ENCODE assay signal across 8 mouse cellular contexts in the genomic region with DNA sequence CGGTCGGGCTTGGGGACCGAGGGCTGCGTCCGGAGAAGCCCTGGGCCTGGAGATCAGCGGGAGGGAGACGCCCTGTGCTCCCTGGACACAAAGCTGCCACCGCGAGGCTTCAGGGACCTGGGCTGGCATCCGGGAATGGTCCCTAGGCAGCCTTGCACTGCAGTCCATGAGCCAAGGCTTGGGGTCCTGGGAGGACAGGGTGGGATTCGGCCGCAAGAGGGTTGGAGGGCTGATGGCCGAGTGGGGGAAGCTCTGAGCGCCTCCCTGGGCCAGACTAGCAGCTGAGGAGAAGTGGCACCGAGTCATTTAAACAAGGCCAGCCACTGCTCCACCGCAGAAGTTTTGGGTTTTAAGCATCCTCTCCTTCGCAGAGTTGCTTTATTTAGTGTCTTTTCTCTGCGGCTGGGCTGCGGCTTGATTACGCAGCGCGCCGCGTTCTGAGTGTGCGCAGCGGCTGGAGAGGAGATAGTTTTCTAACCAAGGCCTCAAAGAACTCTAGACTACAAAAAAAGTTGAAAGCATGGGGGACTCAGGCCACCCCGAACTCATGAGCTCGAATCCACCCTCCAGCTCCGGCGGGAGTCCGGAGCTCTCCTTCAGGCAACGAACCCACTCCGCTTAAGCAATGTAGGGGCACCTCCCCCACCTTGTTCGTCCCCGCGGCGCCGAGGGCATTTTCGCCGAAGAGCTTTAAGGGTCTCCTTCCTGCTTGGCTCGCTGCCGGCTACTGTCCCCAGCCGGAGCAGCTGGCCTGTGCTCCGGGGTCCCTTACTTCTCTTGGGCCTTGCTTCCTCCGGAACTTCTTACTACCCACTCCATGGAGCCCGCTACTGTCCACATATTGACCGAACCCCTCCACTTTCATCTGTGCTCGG.
DNase-seq lines count a peak whose midpoint lies in the region; ATAC-seq lines count a peak whose summit lies in the region.

No protein-coding gene starts in this region.

- peaks cover 51% of the 10 kb centered on the region for H3K27me3 ChIP-seq in kidney, embryonic 16.5 days (ENCODE audit: insufficient read depth, low read length)
- peaks cover 12% of the 10 kb centered on the region for H3K27me3 ChIP-seq in stomach, embryonic 14.5 days (ENCODE audit: control insufficient read depth, insufficient read depth, low read length)

- H3K4me2 ChIP-seq in kidney, embryonic 16.5 days (replicated peaks; ENCODE audit: low read depth, low read length), result peak overlapping the region; percentile 100
- H3K4me2 ChIP-seq in stomach, embryonic 14.5 days (replicated peaks; ENCODE audit: low read depth, low read length), result peak overlapping the region; percentile 94

- under 1% methylated on average over 48 of the region's 48 CpGs for WGBS in kidney, embryonic 16.5 days
- WGBS in stomach, embryonic 14.5 days, result under 1% methylated on average over 48 of the region's 48 CpGs

- no peaks in the 10 kb centered on the region for H3K36me3 ChIP-seq in kidney, embryonic 16.5 days (ENCODE audit: insufficient read depth, low read length)
- no peaks in the 10 kb centered on the region for H3K36me3 ChIP-seq in stomach, embryonic 14.5 days (ENCODE audit: control insufficient read depth, insufficient read depth, low read length)

- peak; percentile 42 for ATAC-seq in kidney, embryonic 16.5 days (ENCODE audit: low FRiP score, low TSS enrichment)
- ATAC-seq in megakaryocyte progenitor cell, adult 5-6 weeks (replicated peaks; ENCODE audit: poor library complexity), result peak; percentile 12
- peak; percentile 16; the same call in 1 of the 2 replicates for ATAC-seq in stomach, embryonic 14.5 days (ENCODE audit: insufficient number of reproducible peaks, insufficient read depth, low FRiP score, low read depth)

- H3K9ac ChIP-seq in kidney, embryonic 16.5 days (replicated peaks; ENCODE audit: low read length), result peak overlapping the region; percentile 70
- peak overlapping the region; percentile 57 for H3K9ac ChIP-seq in stomach, embryonic 14.5 days (replicated peaks; ENCODE audit: low read depth, low read length)

- H3K4me1 ChIP-seq in kidney, embryonic 16.5 days (ENCODE audit: insufficient read depth, low read length), result peaks cover 33% of the 10 kb centered on the region
- H3K4me1 ChIP-seq in stomach, embryonic 14.5 days (ENCODE audit: control insufficient read depth, insufficient read depth, low read length), result 0 out of 2 replicates have a peak, but pooled peaks cover 4% of the 10 kb centered on the region

- no peaks in the 10 kb centered on the region for H3K9me3 ChIP-seq in kidney, embryonic 16.5 days (ENCODE audit: low read length)
- no peaks in the 10 kb centered on the region for H3K9me3 ChIP-seq in stomach, embryonic 14.5 days (ENCODE audit: control insufficient read depth, low read depth, low read length)

- peak overlapping the region; percentile 66 for H3K4me3 ChIP-seq in kidney, embryonic 16.5 days (ENCODE audit: low read length)
- H3K4me3 ChIP-seq in stomach, embryonic 14.5 days (ENCODE audit: low read depth, low read length), result peak overlapping the region; percentile 49

- peak; percentile 26 for DNase-seq in ovary, postnatal 10 days (ENCODE audit: low spot score)
- no peak for DNase-seq in ovary, adult 18-20 months (ENCODE audit: low spot score)
- peak; percentile 10 for DNase-seq in brain, adult 2 months (ENCODE audit: low read depth, low spot score)
- DNase-seq in gastrocnemius, postnatal 10 days, result peak; percentile 53
- no peak for DNase-seq in layer of hippocampus, adult 18-20 months (ENCODE audit: low spot score in 2 of 2)

- peak overlapping the region; percentile 38; the same call in 1 of the 2 replicates for H3K27ac ChIP-seq in kidney, embryonic 16.5 days (ENCODE audit: low read length)
- peak overlapping the region; percentile 64 for H3K27ac ChIP-seq in stomach, embryonic 14.5 days (ENCODE audit: low read length)

Comparison
In these comparisons a context has a peak if more than half of its experiments do, and no peak if none do; other contexts are left out.
1. DNase-seq: peak in ovary, postnatal 10 days (single experiment), brain, adult 2 months (single experiment) and gastrocnemius, postnatal 10 days (single experiment); none in ovary, adult 18-20 months (single experiment) and layer of hippocampus, adult 18-20 months (0 of 2).
2. Peak in every context shown above with its lines, with median percentiles within 50 percentile points of each other: ATAC-seq.